Mouse (Mus musculus) megakaryocyte, embryonic 14.5 days (primary cell): Measurements from ENCODE around the gene Hoxb13.

Experiments used
- FLI1 ChIP-seq: IDR thresholded peaks from 2 replicates; pipeline ENCODE4 v1.6.1; 2012; ENCODE audit warnings: low read length, inconsistent platforms, mixed read lengths
- GATA1 ChIP-seq: IDR thresholded peaks from 3 replicates; pipeline ENCODE4 v1.6.1; 2012; ENCODE audit warnings: mixed read lengths, low read length, inconsistent platforms, borderline replicate concordance

DNA sequence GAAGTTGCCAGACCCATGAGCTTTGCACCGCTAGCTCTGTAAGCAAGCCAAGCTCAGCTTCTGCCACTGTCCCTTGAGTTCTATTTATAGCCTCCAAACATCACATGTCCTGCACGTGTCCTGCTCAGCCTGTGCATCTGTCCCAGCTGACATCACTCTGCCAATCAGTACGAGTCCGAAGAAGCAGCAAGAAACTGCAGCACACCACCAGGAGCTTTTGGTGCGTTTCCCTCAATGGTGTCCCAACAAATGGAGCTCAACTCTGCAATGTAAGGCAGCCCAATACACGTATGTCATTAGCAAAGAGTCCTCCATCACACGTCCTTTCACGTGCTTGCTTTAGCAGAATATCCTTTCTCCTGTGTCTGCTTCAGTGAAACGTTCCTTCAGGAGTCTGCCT, 33.6 kb downstream of the Hoxb13 start:
- TF ChIP-seq GATA1 (no peak), FLI1 (no peak)
